Mouse (Mus musculus) embryo, embryonic 11 days (tissue): ENCODE results near the gene Snx20.

ENCODE experiments used
- DNase-seq: peaks from one replicate; pipeline ENCODE4 v3.0.0-alpha.2; 2015

Gene Snx20

DNA sequence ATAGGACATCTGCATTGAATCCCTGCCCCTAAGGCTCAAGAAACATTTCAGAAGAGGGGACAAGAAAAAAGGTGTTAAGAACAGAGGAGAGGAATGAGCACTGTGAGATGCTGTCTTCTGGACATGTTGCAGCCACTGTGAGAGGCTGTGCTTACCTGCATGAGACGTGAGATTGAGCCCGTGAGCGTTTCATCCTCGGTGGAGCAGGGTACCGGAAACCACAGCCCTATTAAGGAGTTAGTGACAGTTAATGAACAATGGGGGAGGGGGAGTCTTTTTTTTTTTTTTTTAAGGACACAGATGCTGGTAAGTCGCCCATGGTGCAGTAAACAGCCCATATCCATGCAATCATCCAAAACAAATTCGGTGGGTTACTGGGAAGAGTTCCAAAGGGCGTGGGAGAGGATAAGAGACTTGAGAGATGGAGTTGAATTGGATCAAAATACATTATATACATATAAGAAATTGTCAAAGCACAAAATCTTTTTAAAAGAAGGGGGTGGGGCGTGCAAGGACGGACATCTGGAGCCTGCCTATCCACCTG is 32.4 kb downstream of the Snx20 start:
- peak; percentile 36 for DNase-seq

DNA sequence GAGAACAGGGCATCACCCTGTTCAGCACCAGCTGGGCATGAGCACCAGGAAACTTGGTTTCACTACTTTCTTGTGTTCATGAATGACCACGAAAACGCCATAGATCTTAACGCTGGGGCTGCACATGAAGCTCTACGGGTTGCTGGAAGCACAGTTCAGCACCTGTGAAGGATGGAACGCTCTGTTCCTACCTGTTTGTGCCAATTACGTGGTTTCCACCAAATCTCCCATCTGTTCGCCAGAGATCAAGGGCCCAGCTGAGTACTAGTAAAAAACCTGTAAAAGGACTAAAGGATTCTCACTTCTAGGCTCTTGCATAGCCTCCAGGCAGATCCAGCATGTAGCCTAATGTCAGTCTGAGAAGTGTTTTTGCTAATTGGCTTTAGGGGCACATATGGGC is 36.4 kb downstream of the Snx20 start:
- DNase-seq, result no peak

DNA sequence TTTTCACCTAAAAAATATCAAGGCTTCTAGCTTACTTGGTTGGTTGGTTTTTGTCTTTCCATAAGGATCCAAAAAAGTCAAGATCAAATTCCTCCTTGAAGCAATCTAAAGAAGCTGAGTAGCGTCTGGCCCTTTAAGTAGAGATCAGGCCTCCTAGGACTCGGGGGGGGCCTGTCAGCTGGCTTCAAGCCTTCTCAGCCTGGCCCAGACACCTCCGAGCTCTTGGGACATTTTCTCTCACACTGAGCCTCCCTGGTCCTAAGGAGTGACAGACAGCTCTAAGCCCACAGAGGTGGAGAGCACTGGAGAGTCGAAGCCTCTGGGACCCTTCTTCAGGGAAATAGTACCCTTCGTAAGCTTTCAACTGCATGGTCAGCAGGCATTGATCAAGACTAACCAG is 37.4 kb downstream of the Snx20 start:
- DNase-seq, result no peak

DNA sequence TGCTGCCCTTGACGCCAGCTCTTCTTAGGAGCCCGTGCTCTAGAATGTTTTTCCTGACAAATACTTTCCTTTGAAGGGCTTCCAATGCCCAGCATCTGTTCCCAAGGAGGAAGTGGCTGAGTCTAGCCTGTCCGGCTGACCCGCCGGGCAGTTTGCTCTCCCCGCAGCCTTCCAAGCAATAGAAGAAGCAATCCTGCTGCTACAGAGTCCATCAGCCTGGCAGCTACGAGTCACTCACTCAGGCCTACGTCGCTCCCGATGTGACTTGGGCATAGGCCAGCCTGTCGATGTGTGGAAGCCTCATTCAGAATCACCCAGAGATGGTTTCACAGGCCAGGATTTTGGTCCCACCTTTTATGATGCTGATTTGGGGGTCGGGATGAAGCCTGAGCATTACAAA is 39.9 kb downstream of the Snx20 start:
- no peak for DNase-seq

DNA sequence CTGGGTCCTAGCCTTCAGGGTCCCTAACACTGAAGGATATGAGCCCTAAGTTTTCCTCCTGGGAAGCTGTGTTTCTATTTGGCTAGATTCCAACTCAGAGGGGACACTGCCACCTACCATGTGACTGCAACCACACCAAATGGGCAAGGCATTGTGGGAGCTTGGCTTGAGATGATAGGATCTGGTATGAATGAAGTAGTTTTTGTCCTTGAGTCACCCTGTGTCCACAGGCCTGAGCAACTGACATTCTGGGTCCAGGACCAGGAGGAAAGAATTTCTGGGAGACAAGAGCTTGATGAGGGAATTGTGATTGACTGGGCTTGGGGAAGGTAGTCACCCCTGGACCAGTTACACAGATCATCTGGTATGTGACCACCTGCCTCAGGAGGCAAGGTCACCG is 42.0 kb downstream of the Snx20 start:
- DNase-seq, result no peak

DNA sequence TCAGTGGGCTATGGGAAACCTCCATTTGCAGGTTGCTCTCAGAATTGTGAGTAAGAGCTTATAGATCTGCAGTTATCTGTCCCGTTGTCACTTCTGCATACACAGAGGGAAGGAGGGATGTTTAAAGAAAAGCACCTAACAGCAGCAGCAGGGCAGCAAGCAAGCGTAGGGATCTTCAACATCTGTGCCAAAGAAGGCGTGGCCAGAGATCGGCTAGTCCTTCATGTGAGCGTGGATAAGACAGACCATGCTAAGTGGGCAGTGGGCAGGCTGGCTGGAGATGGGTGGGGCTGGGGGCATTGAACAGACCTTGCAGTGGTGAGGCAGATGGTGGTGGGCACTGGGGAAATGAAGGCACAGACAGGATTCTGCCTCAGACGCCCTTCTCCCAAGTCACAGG is 45.7 kb downstream of the Snx20 start:
- no peak for DNase-seq

DNA sequence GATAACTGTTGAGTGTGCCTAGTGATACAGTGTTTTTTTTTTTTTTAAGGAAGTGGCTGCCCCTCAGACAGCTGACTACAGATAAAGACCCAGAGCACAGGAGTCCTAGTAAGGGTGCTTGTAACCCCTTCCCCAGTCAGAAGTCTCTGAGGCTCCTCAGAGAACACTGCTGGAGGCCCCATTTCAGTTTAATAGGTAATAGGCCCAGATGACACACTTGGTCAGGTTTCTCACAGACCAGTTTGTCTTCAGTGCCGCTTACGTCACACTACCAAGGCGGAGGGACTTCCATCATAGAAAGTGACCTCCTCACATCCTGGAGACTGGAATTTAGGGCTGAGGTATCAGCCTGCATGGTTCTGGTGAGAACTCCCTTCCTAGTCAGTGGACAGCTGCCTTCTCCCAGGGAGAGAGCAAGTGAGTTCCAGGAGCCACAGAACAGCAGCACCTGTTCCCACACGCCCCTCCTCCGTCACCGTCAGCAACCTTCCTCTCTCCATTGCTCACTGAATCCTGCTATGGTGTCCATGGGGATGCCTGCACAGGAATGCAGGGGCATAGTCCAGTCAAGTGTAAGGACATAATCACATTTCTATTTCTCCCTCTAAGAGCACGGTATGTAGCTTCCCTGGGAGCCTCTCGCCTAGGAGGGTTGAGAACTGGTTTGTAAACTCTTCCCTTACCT is 47.6 kb downstream of the Snx20 start:
- DNase-seq, result no peak

DNA sequence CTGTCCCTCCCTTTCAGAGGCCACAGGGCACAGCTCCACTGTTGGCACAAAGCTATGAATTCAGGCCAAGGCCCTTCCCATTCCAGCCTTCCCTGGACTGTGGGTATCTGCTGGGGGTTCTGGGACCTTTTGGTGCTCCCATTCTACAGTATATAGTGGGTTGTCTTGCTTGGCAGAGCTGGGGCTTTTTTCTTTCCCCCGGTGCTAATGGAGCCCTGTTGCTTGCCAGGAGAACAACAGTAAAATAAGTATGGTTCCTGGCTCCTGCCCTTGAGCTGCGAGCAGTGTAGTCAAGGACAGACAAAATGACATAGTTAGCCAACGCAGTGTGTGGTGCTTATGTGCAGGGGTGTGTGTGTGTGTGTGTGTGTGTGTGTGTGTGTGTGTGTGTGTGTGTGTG is 52.1 kb downstream of the Snx20 start:
- no peak for DNase-seq

DNA sequence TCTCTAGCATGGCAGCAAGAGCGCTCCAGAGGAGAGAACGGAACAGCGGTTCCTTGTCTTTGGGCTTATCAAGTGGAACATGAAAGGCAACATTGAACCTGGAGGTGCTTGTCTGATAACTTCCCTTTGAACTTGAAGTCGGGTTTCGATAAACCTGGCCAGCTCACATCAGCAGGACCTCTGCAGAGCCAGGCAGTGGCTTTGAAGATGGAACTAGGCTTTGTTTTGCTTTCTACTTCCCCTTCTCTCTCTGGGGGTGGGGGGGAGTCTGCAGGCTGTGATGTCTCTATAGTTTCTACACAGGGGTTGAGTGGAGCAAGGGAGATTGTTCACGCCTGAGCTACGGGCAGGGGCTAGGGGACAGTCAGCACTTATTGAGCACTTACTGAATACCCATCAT is 55.1 kb downstream of the Snx20 start:
- no peak for DNase-seq

DNA sequence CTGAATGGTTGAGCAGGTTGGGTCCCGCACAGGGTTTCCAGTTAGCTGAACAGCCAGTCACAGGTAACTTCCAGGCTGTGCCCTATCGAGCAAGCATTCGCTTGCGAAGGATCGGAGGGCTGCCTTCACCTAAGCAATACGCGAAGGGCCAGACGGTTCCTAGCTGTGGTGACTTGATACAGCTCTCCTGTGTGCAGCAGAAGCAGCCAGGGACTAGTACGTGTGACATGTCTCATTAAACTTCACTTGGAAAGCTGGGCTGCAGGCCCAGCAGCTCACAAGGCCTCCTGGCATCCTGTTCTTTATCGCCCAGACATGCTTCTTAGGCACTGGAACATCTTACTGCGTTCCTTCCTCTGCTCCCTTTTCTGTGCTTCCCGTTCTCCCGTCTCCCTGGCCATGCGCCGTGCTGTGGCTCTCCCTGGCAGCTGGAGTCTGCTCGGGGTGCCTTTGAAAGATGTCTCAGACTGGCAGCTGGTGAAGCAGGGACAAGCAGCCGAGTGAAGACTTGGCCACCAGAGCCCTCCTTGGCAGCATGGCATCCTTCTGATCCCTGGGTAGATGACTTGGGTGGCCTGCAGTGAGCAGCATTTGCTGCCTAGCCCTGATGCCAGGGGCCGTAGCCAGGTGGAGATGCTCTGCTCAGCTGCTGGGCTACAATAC is 56.1 kb downstream of the Snx20 start:
- no peak for DNase-seq

DNA sequence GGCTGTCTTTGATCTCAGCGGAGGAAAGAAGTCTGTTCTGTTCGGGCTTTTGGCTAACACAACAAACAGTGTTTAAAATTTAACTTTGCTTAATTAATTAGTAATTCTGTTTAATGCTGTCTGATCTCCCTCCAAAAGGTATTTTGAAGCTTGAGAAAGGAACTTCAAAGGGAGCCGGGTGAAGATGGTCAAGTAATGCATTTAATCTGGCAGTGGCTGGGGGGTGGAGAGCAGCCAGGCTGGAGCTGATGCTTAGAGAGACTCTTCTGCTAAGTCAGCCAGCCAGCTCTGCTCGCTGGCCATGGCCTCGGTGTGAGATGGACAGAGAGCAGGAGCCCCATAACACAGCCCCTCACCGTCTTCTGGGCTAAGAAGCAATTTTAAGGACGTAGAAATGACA is 56.7 kb downstream of the Snx20 start:
- DNase-seq, result no peak

DNA sequence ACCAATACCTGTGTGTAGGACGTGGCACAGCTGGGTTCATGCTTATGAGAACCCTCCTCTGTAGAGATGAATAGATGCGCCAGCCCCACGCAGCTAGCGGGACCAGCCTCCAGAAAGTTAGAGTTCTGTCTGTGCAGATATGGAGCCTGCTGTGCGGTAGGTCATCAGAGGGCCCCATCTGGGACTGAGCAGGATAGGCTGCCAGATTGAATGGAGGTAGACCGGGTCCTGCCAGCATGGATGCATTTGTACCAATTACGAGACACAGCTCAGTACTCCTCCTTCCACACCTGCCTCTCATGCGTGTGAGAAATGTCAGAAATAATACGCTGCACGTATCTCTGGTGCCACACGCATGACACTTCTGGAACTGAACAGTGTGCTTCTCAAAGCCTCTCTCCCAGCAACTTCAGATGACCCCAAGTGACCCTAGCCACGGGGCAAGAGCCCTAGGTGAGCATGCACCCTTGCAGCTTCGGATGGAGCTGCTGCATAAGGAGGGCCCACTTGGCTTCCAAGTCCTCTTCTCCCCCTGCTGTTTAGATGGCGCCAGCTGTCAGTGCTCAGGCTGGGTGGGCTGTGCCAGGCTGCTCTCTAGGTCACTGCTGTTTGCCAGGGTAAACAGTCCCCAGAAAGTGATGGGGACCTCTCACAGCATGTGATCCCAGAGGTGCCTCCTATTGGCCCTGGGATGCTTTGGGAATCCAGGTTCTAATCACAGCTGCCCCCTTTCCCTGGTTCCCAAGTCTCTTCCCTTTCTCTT is 57.3 kb downstream of the Snx20 start:
- no peak for DNase-seq

DNA sequence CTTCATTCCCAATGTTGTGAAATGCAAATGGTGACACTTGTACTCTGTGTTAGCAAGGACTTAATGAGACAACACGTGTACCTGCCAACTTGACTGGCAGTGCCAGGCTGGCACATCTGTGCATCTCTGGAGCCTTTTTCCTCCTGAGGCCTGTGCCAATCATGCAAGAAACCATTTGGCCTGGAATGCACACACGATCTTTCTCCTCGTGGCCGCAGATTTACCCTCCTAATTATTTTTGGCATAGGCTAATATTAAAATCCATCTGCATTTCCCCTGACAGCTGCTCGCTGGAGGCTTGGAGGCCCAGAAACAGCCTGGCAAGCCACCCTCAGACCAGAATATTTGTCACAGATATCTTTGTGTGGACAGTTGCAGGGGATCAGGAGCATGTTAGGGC is 58.3 kb downstream of the Snx20 start:
- DNase-seq, result no peak
